Mouse (Mus musculus): ENCODE measurements around the gene Ube2ql1.

DNA sequence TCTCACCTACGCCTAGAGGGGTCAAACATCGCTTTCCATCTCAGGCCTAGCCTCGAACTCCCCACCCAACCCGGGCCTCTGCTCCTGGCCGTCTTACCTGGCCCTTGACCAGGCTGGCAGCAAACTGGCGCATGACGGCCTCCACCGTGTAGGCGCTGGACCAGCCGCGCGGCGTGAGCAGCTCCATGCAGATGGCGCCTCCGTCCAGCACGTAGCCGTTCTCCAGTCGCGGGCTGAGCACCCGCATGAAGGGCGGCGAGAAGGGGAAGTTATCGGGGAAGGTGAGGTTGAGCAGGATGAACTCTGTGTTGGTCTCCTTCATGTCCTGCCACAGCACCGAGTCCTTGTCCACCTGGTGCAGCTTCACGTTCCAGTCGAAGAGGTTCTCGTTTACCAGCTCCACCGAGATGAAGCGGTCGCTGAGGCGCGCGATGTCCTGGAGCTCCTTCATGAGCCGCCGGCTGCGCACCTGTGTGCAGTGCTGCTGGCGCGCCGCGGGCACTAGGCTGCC, 1.2 kb downstream of the Ube2ql1 start:
- TF ChIP-seq GATA1 (IDR thresholded peaks at IDR 0.05; ENCODE audit: borderline replicate concordance, low read length) (no peak), CTCF (IDR thresholded peaks at IDR 0.05; ENCODE audit: low read depth, low read length) (no peak), POLR2AphosphoS5 (IDR thresholded peaks at IDR 0.05; ENCODE audit: insufficient replicate concordance, low read depth, low read length) (no peak), GATA2 (IDR thresholded peaks at IDR 0.05; ENCODE audit: borderline replicate concordance, low read depth, low read length) (no peak), TAL1 (conservative IDR thresholded peaks at IDR 0.05; ENCODE audit: low read depth, low read length) (no peak)

Measured in G1E (cell line).